Mouse (Mus musculus) heart, postnatal 10 days (tissue): ENCODE measurements around the gene Pnliprp2. TPM values are rescaled to one million over a fixed set of nuclear protein-coding genes. Genes with fewer than 3 reads are reported as not detected.

Source experiments
- DNase-seq, 2 experiments: peaks; one replicate each; pipeline ENCODE4 v3.0.0; 2021
- intact Hi-C: fragments of 180-260 bp; cut with DNase I; formaldehyde crosslinking; loops from one replicate; pipeline ENCODE4 v1.15.1; 2025
- total RNA-seq, 2 experiments: library from RNA; stranded (reverse); gene quantifications; 2 replicates each; pipeline ENCODE4 v1.2.3; 2021

Gene Pnliprp2
- total RNA-seq, 2 experiments from 2014 or later: not detected

- intact Hi-C loops: no loop called here
- no peak for DNase-seq
These were observed 34.8 kb downstream of the Pnliprp2 start, which contains the start of gene 1700019N19Rik for GRCm38 (mm10) chr19:58794284-58794683. Gene 1700019N19Rik, minus strand, starts transcription at chr19:58794461.

- intact Hi-C loops: no loop called here
- no peak for DNase-seq
These were observed 35.7 kb downstream of the Pnliprp2 start for GRCm38 (mm10) chr19:58795114-58795669.

DNA sequence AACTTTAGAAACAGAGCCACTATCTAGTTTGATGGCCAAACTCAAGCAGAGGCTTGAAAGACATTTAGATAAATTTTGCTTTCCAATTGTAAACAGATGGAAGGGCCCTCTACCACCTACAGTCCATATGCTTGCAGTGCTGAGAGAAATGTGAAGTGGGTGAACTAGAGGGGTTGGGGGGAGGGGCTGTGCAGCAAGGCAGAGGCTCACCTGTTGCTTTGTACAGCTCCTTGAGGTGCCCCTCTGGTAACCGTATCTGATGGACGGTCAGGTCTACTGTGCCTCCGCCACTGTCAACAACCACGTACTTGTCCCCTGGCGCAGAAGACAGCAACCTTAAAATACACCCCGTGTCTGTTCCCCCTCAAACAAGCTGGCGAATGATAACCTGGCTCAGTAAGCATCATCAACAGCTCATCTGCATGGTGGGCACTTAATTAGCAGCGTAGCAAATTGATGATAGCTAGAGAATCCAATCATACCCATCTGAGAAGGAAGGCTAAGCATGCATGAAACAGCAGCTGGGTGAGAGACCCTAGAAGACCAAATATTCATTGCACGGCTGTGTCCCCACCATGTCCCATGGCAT lies 45.8 kb downstream of the Pnliprp2 start:
- intact Hi-C loops: loop anchor here (5.0 kb wide), 1 partner anchor 57 kb away; no protein-coding TSS in a partner anchor
- no peak for DNase-seq

DNA sequence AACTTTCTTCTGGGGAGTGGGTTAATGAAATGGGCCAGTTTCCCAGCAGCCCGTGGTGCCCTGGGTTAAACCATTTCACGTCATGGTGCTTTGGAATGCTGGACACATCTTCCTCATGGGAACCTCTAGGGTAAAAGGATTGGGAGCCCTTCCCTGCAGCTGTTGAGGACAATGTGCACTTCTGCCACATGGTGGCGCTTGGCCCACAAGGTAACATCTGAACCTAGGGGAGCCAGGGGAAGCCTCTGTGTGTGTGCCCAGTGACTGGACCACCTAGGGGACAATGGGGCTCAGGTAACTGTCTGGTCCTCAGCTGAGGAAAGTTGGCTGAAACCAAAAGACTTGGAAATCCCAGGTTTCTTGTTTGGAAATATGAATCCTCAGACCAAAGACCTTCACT lies 46.8 kb downstream of the Pnliprp2 start:
- intact Hi-C loops: loop anchor here (1.0 to 5.0 kb wide), 4 partner anchors 44 to 392 kb away; no protein-coding TSS in a partner anchor
- peak; percentile 81 to 88 for DNase-seq

DNA sequence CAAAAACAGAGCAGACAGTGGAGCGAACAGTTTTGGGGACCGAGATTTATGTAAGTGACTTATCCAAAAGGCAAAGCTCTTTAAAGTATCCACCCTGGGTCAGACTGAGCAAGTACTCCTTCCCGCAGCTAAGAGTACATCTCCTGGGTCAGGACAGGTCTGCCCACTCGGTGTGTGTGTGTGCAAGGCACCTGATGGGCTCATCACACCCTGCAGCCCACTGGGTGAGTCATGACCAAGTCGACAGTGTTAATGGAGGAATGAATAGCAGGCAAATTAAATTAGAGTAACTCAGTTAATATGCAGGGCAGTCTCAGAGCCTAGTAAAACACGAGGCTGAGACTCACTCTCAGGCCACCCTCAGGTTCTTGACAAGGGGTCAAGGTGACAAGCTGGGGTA lies 49.3 kb downstream of the Pnliprp2 start:
- intact Hi-C loops: loop anchor here (5.0 kb wide), 1 partner anchor 53 kb away; no protein-coding TSS in a partner anchor
- no peak for DNase-seq

GRCm38 (mm10) chr19:58810536-58810935 lies 51.0 kb downstream of the Pnliprp2 start:
- intact Hi-C loops: no loop called here
- no peak for DNase-seq

- intact Hi-C loops: no loop called here
- DNase-seq: no peak
These were observed 55.8 kb downstream of the Pnliprp2 start for GRCm38 (mm10) chr19:58815179-58815922.

- intact Hi-C loops: loop anchor here (2.0 kb wide), 1 partner anchor 44 kb away; no protein-coding TSS in a partner anchor
- DNase-seq: peak; percentile 75 to 77
These were observed 57.0 kb downstream of the Pnliprp2 start for GRCm38 (mm10) chr19:58816453-58817041.

GRCm38 (mm10) chr19:58817398-58817797 lies 57.9 kb downstream of the Pnliprp2 start:
- DNase-seq: peak in 1 of 2 experiments; percentile 26
- intact Hi-C loops: loop anchor here (2.0 kb wide), 1 partner anchor 43 kb away; no protein-coding TSS in a partner anchor

GRCm38 (mm10) chr19:58818571-58819415 lies 59.3 kb downstream of the Pnliprp2 start:
- peak; percentile 49 to 64 for DNase-seq
- intact Hi-C loops: no loop called here

GRCm38 (mm10) chr19:58822454-58823200 lies 63.1 kb downstream of the Pnliprp2 start:
- intact Hi-C loops: loop anchor here (2.0 kb wide), 1 partner anchor 14 kb away; no protein-coding TSS in a partner anchor

DNA sequence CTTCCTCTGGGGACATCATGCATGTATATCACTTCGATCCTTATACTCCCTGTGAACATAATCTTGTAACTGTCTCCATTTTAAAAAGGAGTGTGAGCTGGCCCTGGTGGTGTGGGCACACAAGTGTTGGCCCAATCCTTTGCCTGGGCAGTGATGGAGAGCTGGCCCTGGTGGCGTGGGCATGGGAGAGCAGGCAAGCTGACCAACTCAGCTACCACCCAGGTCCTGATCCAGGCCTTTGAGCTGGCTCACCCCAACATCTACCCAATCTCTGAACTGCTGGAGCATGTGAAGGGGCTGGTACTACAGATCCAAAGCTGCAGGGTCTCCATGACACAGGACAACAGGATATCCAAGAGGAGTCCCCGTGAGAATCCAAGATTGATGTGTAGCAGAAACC lies 63.8 kb downstream of the Pnliprp2 start:
- intact Hi-C loops: loop anchor here (2.0 kb wide), 1 partner anchor 14 kb away; no protein-coding TSS in a partner anchor
- DNase-seq: no peak

More at GRCm38 (mm10) chr19:58822454-58823200, 63.1 kb downstream of the Pnliprp2 start:
- peak; percentile 92 to 94 for DNase-seq

DNA sequence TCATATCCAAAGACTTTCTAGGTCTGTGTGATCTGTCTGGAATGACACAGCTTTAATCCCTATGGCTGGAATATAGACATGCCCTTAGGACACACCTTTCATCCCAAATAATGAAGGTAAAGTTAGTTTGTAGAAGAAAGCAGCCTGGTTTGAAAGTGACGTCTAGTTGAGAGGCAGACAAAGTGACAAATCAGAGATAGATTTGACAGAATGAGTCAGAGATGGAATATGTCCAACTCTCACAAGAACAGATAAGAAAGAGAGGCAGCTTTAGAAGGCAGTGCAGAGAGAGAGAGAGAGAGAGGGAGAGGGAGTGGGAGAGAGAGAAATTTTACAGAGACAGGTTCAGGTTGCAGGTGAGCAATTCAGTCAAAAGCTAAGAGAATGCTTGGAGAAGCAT lies 64.8 kb downstream of the Pnliprp2 start:
- intact Hi-C loops: no loop called here

More for the DNA sequence above, 64.8 kb downstream of the Pnliprp2 start:
- no peak for DNase-seq

Other genes with a start within 250 kb of the Pnliprp2 start
- not detected for gene Ccdc172, start 247.7 kb upstream of the Pnliprp2 start, total RNA-seq
- gene Pnlip, start 107.2 kb upstream of the Pnliprp2 start, total RNA-seq: not detected
- under 1 TPM in 1 of 2 experiments, not detected in 1; 0.47 TPM for gene Pnliprp1, start 30.8 kb upstream of the Pnliprp2 start, total RNA-seq
- not detected for gene 1700019N19Rik, start 34.7 kb downstream of the Pnliprp2 start, total RNA-seq
- gene Eno4, start 183.7 kb downstream of the Pnliprp2 start, total RNA-seq: under 1 TPM in 1 of 2 experiments, not detected in 1; 0.12 TPM
- 10 to 100 TPM; 26.2 to 29.8 TPM for gene Hspa12a, start 183.9 kb downstream of the Pnliprp2 start, total RNA-seq